Mouse (Mus musculus): ENCODE data around the gene 4833420G17Rik.

GRCm38 (mm10) chr13:119413026-119413425 is 49.5 kb upstream of the 4833420G17Rik start:
- TF ChIP-seq CTCF (IDR thresholded peaks at IDR 0.05; ENCODE audit: borderline replicate concordance, extremely low read depth, insufficient read depth, insufficient read length) (no peak), POLR2A (IDR thresholded peaks at IDR 0.05; ENCODE audit: borderline replicate concordance, extremely low read depth, insufficient read depth, insufficient read length, poor library complexity, severe bottlenecking) (no peak)

All from brain, embryonic 14.5 days (tissue).